Mouse (Mus musculus) stomach, embryonic 16.5 days (tissue): ENCODE data around the gene Gm17359. TPM values are rescaled to one million over a fixed set of nuclear protein-coding genes. Genes with fewer than 3 reads are reported as not detected.

Experiments
- ATAC-seq: fragments of 200-750 bp; cut with Nextera tagmentation; 2 replicates; pipeline ENCODE4 v1.8.0; 2017; ENCODE audit warnings: moderate number of reproducible peaks, moderate TSS enrichment; ENCODE audit not compliant: insufficient read depth, low FRiP score
- H3K27ac ChIP-seq: fragments of 300-500 bp; sonication (generic); 2 replicates; pipeline ENCODE4 v1.5.1; 2014; ENCODE audit warnings: low read length
- H3K27me3 ChIP-seq: fragments of 300-500 bp; sonication (generic); 2 replicates; pipeline ENCODE4 v1.6.1; 2014; ENCODE audit warnings: low read length, control low read depth, mixed read lengths; ENCODE audit not compliant: control insufficient read depth, insufficient read depth
- H3K36me3 ChIP-seq: fragments of 300-500 bp; sonication (generic); 2 replicates; pipeline ENCODE4 v1.6.1; 2014; ENCODE audit warnings: low read length; ENCODE audit not compliant: control insufficient read depth, insufficient read depth
- H3K4me1 ChIP-seq: fragments of 300-500 bp; sonication (generic); 2 replicates; pipeline ENCODE4 v1.6.1; 2014; ENCODE audit warnings: low read length, control low read depth, mixed read lengths; ENCODE audit not compliant: control insufficient read depth, insufficient read depth
- H3K4me2 ChIP-seq: fragments of 300-500 bp; sonication (generic); 2 replicates; pipeline ENCODE4 v1.6.1; 2014; ENCODE audit warnings: low read depth, low read length, mixed read lengths
- H3K4me3 ChIP-seq: fragments of 300-500 bp; sonication (generic); replicated peaks from 2 replicates; pipeline ENCODE4 v1.5.1; 2014; ENCODE audit warnings: mild to moderate bottlenecking, low read length
- H3K9ac ChIP-seq: fragments of 300-500 bp; sonication (generic); 2 replicates; pipeline ENCODE4 v1.6.1; 2014; ENCODE audit warnings: low read length
- H3K9me3 ChIP-seq: fragments of 300-500 bp; sonication (generic); replicated peaks from 2 replicates; pipeline ENCODE4 v1.6.1; 2016; ENCODE audit warnings: low read length, control low read depth; ENCODE audit not compliant: control insufficient read depth
- WGBS: fragments of 180-500 bp; shearing (Covaris S2); extraction: QIAGEN DNeasy Blood & Tissue Kit; methylation state at CpG from one replicate; pipeline ENCODE4 v1.1.7; 2014; 5-methylcytosine and 5-hydroxymethylcytosine counted together
- polyA plus RNA-seq: library from polyadenylated mRNA; unstranded; fragments of >200 nt; fragmentation: Nextera tagmentation; extraction: Ambion mirVana; gene quantifications from 2 replicates; pipeline ENCODE4 v1.2.1, GENCODE M21; 2015

Gm17359 gene
- not detected in 2 replicates for polyA plus RNA-seq

DNA sequence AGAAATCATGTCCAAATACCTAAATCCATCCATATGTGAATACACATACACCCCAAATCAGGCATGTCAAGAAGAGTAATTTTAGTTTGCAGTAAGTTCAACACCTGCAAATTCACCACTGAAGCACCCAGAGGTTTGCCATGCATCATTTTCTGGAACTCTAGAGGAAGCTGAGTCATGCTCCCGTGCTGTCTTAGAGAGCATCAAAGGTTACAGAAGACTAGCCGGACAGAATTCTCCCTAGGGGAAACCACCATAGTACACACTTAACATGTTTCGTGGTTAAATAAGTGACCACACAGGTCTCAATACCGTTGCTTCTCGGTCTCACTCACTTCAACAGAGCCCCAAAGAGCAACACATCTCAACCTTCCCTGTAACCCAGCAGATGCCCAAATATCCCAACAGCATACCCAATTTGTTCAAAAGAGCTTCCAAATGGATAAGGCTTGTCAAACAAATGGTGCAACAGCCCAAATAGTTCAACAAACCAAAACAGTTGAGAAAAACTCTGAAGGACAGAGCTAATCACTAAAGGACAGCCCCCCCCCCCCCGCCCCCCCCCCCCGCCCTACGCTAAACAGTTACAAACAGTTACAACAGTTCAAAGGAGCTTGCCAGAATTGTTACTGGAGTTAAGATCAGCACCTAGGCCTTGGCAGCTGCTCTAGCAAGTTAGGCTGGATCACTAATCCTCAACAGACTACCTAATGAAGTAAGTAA is at the start of gene Gm17359:
TSS of gene Gm17359 (plus strand) at position 618 of the 723 bp plus-strand sequence.
- no peak for ATAC-seq
- Histone ChIP-seq H3K4me2 (no peak within 1 kb of the TSS), H3K27me3 (no peaks in the 10 kb centered on the region), H3K27ac (no peak within 1 kb of the TSS), H3K4me3 (no peak within 1 kb of the TSS), H3K4me1 (no peaks in the 10 kb centered on the region), H3K36me3 (no peaks in the 10 kb centered on the region), H3K9ac (no peak within 1 kb of the TSS), H3K9me3 (no peaks in the 10 kb centered on the region)
- 59% methylated on average over 7 of the region's 8 CpGs for WGBS

- Histone ChIP-seq H3K36me3 (no peaks in the 10 kb centered on the region), H3K4me1 (peaks cover 29% of the 10 kb centered on the region), H3K9ac (peak overlapping the region; percentile 93), H3K9me3 (no peaks in the 10 kb centered on the region), H3K27me3 (no peaks in the 10 kb centered on the region), H3K4me3 (peak overlapping the region; percentile 76), H3K4me2 (peak overlapping the region; percentile 80), H3K27ac (peak overlapping the region; percentile 96)
- WGBS: under 1% methylated on average over 49 of the region's 60 CpGs
- peak; percentile 97 for ATAC-seq
These were observed 49.3 kb upstream of the Gm17359 start for GRCm38 (mm10) chr3:79287108-79287576.

GRCm38 (mm10) chr3:79287699-79288458 is 48.6 kb upstream of the Gm17359 start:
- 17% methylated on average over 17 of the region's 17 CpGs for WGBS
- Histone ChIP-seq H3K4me2 (peak overlapping the region; percentile 73), H3K4me1 (peaks cover 29% of the 10 kb centered on the region), H3K9me3 (no peaks in the 10 kb centered on the region), H3K4me3 (peak overlapping the region; percentile 76), H3K27ac (peak overlapping the region; percentile 96), H3K36me3 (no peaks in the 10 kb centered on the region), H3K9ac (peak overlapping the region; percentile 86), H3K27me3 (no peaks in the 10 kb centered on the region)
- ATAC-seq: no peak

- no peak overlapping the region for H3K27ac ChIP-seq
- peaks cover 21% of the 10 kb centered on the region for H3K4me1 ChIP-seq
- ATAC-seq: no peak
- no peaks in the 10 kb centered on the region for H3K36me3 ChIP-seq
- H3K9me3 ChIP-seq: no peaks in the 10 kb centered on the region
- no peaks in the 10 kb centered on the region for H3K27me3 ChIP-seq
- H3K4me3 ChIP-seq: no peak overlapping the region
- no peak overlapping the region for H3K9ac ChIP-seq
- 78% methylated on average over 3 of the region's 3 CpGs for WGBS
- no peak overlapping the region for H3K4me2 ChIP-seq
These were observed 47.4 kb upstream of the Gm17359 start for GRCm38 (mm10) chr3:79289050-79289449.

GRCm38 (mm10) chr3:79293023-79293422 is 43.4 kb upstream of the Gm17359 start:
- Histone ChIP-seq H3K4me1 (peaks cover 3% of the 10 kb centered on the region; the same call in 1 of the 2 replicates), H3K9me3 (no peaks in the 10 kb centered on the region), H3K9ac (no peak overlapping the region), H3K27ac (no peak overlapping the region), H3K4me3 (no peak overlapping the region), H3K36me3 (no peaks in the 10 kb centered on the region), H3K27me3 (no peaks in the 10 kb centered on the region), H3K4me2 (no peak overlapping the region)
- WGBS: 32% methylated on average over 4 of the region's 4 CpGs
- ATAC-seq: no peak

DNA sequence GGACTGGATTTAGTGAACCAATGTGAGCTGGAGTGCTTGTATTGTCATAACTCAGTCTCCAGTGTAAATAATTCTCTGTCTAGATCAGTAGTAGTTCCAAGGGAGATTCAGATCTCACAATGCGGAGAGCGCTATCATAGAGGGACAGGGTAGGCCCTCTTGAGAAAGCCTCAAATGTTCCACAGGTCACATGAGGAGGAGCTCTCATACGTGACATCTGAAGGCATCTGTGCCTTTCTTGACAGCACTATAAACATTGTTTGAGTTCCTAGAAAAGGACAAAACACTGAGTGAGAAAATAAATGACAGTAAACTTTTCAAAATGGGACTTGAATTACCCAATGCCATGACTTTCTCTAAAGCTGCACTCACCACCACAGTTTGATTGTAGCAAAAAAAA is 41.8 kb upstream of the Gm17359 start:
- no peaks in the 10 kb centered on the region for H3K4me1 ChIP-seq

DNA sequence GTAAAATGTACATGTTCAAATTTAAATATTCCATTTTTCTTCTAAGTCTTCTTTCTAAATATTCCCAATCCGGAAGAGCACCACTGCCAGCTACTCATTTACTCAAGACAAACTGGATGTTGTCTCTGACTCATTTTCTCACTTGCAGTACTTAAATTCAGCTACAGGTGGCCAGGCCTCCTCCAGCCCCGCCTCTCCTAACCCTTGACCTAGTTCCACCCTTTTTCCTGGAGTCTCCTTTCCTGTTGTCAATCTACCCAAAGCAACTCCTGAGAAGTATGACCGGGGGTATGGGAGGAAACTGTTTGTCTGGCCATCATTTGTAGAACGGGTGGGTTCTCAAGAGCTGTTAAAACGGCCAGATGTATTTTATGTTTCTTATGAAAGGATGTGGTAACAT is 40.4 kb upstream of the Gm17359 start:
- no peak overlapping the region for H3K9ac ChIP-seq
- H3K36me3 ChIP-seq: no peaks in the 10 kb centered on the region
- no peak overlapping the region for H3K4me3 ChIP-seq
- no peak for ATAC-seq
- 58% methylated on average over 5 of the region's 5 CpGs for WGBS
- no peaks in the 10 kb centered on the region for H3K27me3 ChIP-seq
- H3K9me3 ChIP-seq: no peaks in the 10 kb centered on the region
- H3K4me2 ChIP-seq: no peak overlapping the region
- no peak overlapping the region for H3K27ac ChIP-seq
- no peaks in the 10 kb centered on the region for H3K4me1 ChIP-seq

More for the DNA sequence above, 41.8 kb upstream of the Gm17359 start:
- no peak overlapping the region for H3K4me2 ChIP-seq
- ATAC-seq: no peak
- H3K27me3 ChIP-seq: no peaks in the 10 kb centered on the region
- H3K36me3 ChIP-seq: no peaks in the 10 kb centered on the region
- no peak overlapping the region for H3K27ac ChIP-seq
- H3K4me3 ChIP-seq: no peak overlapping the region
- H3K9ac ChIP-seq: no peak overlapping the region
- 85% methylated on average over 3 of the region's 3 CpGs for WGBS
- H3K9me3 ChIP-seq: no peaks in the 10 kb centered on the region

GRCm38 (mm10) chr3:79296586-79296985 is 39.9 kb upstream of the Gm17359 start:
- H3K4me3 ChIP-seq: no peak overlapping the region
- H3K9ac ChIP-seq: no peak overlapping the region
- 90% methylated on average over 3 of the region's 3 CpGs for WGBS
- no peak for ATAC-seq
- no peaks in the 10 kb centered on the region for H3K36me3 ChIP-seq
- H3K27ac ChIP-seq: no peak overlapping the region
- H3K4me1 ChIP-seq: no peaks in the 10 kb centered on the region
- H3K9me3 ChIP-seq: no peaks in the 10 kb centered on the region
- H3K4me2 ChIP-seq: no peak overlapping the region
- no peaks in the 10 kb centered on the region for H3K27me3 ChIP-seq

GRCm38 (mm10) chr3:79297281-79297680 is 39.2 kb upstream of the Gm17359 start:
- Histone ChIP-seq H3K4me3 (no peak overlapping the region), H3K9me3 (no peaks in the 10 kb centered on the region), H3K9ac (no peak overlapping the region), H3K4me2 (no peak overlapping the region), H3K36me3 (no peaks in the 10 kb centered on the region), H3K4me1 (no peaks in the 10 kb centered on the region), H3K27ac (no peak overlapping the region), H3K27me3 (no peaks in the 10 kb centered on the region)
- ATAC-seq: no peak
- 78% methylated on average over 4 of the region's 4 CpGs for WGBS
